Mouse (Mus musculus) heart, embryonic 12.5 days (tissue): ENCODE measurements around the gene Amt. TPM values are rescaled to one million over a fixed set of nuclear protein-coding genes. Genes with fewer than 3 reads are reported as not detected.
"Not testable (repeated sequence)": the region's sequence is repeated elsewhere in the genome, so short reads cannot be mapped to it uniquely, and the experiment has no call there.

Source experiments
- ATAC-seq: fragments of 200-750 bp; cut with Nextera tagmentation; 2 replicates; pipeline ENCODE4 v1.8.0; 2017; ENCODE audit warnings: moderate TSS enrichment, moderate library complexity; ENCODE audit not compliant: insufficient number of reproducible peaks, low FRiP score
- H3K27ac ChIP-seq: fragments of 300-500 bp; sonication (generic); 2 replicates; pipeline ENCODE4 v1.5.1; 2016; ENCODE audit warnings: mild to moderate bottlenecking, moderate library complexity; ENCODE audit not compliant: poor library complexity, severe bottlenecking
- H3K27me3 ChIP-seq: fragments of 300-500 bp; sonication (generic); replicated peaks from 2 replicates; pipeline ENCODE4 v1.6.1; 2016; ENCODE audit warnings: mild to moderate bottlenecking, moderate library complexity
- H3K36me3 ChIP-seq: fragments of 300-500 bp; sonication (generic); 2 replicates; pipeline ENCODE4 v1.6.1; 2016; ENCODE audit warnings: mild to moderate bottlenecking, moderate library complexity
- H3K4me1 ChIP-seq: fragments of 300-500 bp; sonication (generic); replicated peaks from 2 replicates; pipeline ENCODE4 v1.6.1; 2016; ENCODE audit warnings: mild to moderate bottlenecking
- H3K4me2 ChIP-seq: fragments of 300-500 bp; sonication (generic); 2 replicates; pipeline ENCODE4 v1.6.1; 2016; ENCODE audit warnings: mild to moderate bottlenecking, moderate library complexity
- H3K4me3 ChIP-seq: fragments of 300-500 bp; sonication (generic); 2 replicates; pipeline ENCODE4 v1.5.1; 2016; ENCODE audit warnings: mild to moderate bottlenecking
- H3K9ac ChIP-seq: fragments of 300-500 bp; sonication (generic); 2 replicates; pipeline ENCODE4 v1.6.1; 2016; ENCODE audit warnings: mild to moderate bottlenecking, moderate library complexity
- H3K9me3 ChIP-seq: fragments of 300-500 bp; sonication (generic); replicated peaks from 2 replicates; pipeline ENCODE4 v1.6.1; 2016; ENCODE audit warnings: mild to moderate bottlenecking, moderate library complexity
- WGBS: fragments of 180-500 bp; shearing (Covaris S2); methylation state at CpG from one replicate; pipeline ENCODE4 v1.1.7; 2016; 5-methylcytosine and 5-hydroxymethylcytosine counted together
- polyA plus RNA-seq: library from polyadenylated mRNA; unstranded; fragments of >200 nt; fragmentation: Nextera tagmentation; extraction: Ambion mirVana; gene quantifications from 2 replicates; pipeline ENCODE4 v1.2.1, GENCODE M21; 2016

Amt gene
- polyA plus RNA-seq, 1 experiment from 2014 or later, result 13.3 TPM

GRCm38 (mm10) chr9:108284410-108284809, 12.2 kb upstream of the Amt start:
- H3K4me3 ChIP-seq, result no peak overlapping the region
- H3K36me3 ChIP-seq, result no peaks in the 10 kb centered on the region
- peak; percentile 58; the same call in 1 of the 2 replicates for ATAC-seq
- H3K27me3 ChIP-seq, result no peaks in the 10 kb centered on the region
- WGBS, result 8% methylated on average over 6 of the region's 6 CpGs
- peaks cover 8% of the 10 kb centered on the region for H3K4me1 ChIP-seq
- no peak overlapping the region for H3K27ac ChIP-seq
- H3K4me2 ChIP-seq, result no peak overlapping the region
- no peak overlapping the region for H3K9ac ChIP-seq
- no peaks in the 10 kb centered on the region for H3K9me3 ChIP-seq

- WGBS, result 86% methylated on average over 5 of the region's 6 CpGs
- not testable (repeated sequence) for H3K9ac ChIP-seq, ATAC-seq, H3K27me3 ChIP-seq, H3K27ac ChIP-seq, H3K4me2 ChIP-seq, H3K4me3 ChIP-seq, H3K9me3 ChIP-seq, H3K4me1 ChIP-seq, H3K36me3 ChIP-seq
Measured at GRCm38 (mm10) chr9:108287526-108288238, 9.0 kb upstream of the Amt start.

DNA sequence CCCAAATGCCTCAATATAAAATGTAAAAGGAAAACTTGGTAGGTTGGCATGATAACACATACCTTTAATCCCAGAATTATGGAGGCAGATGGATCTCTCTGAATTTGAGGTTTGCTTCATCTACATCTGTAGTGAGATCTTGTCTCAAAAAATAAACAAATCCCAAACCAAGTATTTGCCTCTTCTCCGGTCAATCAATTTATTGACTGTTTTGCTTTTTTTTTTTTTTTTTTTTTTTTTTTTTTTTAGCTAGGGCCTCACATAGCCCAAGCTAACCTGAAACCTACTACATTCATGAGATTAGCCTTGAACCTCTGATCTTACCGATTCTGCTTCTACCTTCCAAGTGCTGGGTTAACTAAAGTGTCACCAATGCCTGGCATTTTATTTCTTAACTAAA, 7.3 kb upstream of the Amt start:
- Histone ChIP-seq H3K36me3 (peaks cover 10% of the 10 kb centered on the region; the same call in 1 of the 2 replicates), H3K4me2 (no peak overlapping the region), H3K27ac (no peak overlapping the region), H3K27me3 (no peaks in the 10 kb centered on the region), H3K9ac (no peak overlapping the region), H3K4me3 (no peak overlapping the region), H3K4me1 (peaks cover 5% of the 10 kb centered on the region), H3K9me3 (no peaks in the 10 kb centered on the region)
- ATAC-seq, result no peak
- 67% methylated on average over 2 of the region's 2 CpGs for WGBS

- 1% methylated on average over 32 of the region's 32 CpGs for WGBS
Measured at GRCm38 (mm10) chr9:108290016-108290750, 6.5 kb upstream of the Amt start, which contains the start of gene Nicn1. Gene Nicn1 (plus strand): TSS chr9:108290429.

GRCm38 (mm10) chr9:108290773-108291172, 5.9 kb upstream of the Amt start:
- Histone ChIP-seq H3K9me3 (no peaks in the 10 kb centered on the region), H3K4me1 (peaks cover 6% of the 10 kb centered on the region), H3K9ac (peak overlapping the region; percentile 75), H3K36me3 (peaks cover 23% of the 10 kb centered on the region), H3K4me3 (peak overlapping the region; percentile 68), H3K4me2 (peak overlapping the region; percentile 83), H3K27me3 (no peaks in the 10 kb centered on the region), H3K27ac (0 out of 2 replicates have a peak overlapping the region, but pooled peaks have one; percentile 8)
- no peak for ATAC-seq
- 46% methylated on average over 6 of the region's 6 CpGs for whole genome bisulfite sequencing

More at GRCm38 (mm10) chr9:108290016-108290750, 6.5 kb upstream of the Amt start, which contains the start of gene Nicn1:
- H3K4me3 ChIP-seq, result peak within 1 kb of the TSS; percentile 68
- H3K9ac ChIP-seq, result peak within 1 kb of the TSS; percentile 75
- ATAC-seq, result peak; percentile 98
- peak within 1 kb of the TSS; percentile 83 for H3K4me2 ChIP-seq
- H3K4me1 ChIP-seq, result peaks cover 5% of the 10 kb centered on the region
- H3K27ac ChIP-seq, result peak within 1 kb of the TSS; percentile 71
- H3K36me3 ChIP-seq, result peaks cover 17% of the 10 kb centered on the region
- H3K27me3 ChIP-seq, result no peaks in the 10 kb centered on the region
- H3K9me3 ChIP-seq, result no peaks in the 10 kb centered on the region

GRCm38 (mm10) chr9:108301853-108302252, 5.2 kb downstream of the Amt start:
- WGBS, result 74% methylated on average over 3 of the region's 3 CpGs
- Histone ChIP-seq H3K9ac (no peak overlapping the region), H3K4me3 (no peak overlapping the region), H3K27ac (no peak overlapping the region), H3K4me2 (no peak overlapping the region), H3K9me3 (no peaks in the 10 kb centered on the region), H3K36me3 (peaks cover 42% of the 10 kb centered on the region), H3K4me1 (peaks cover 22% of the 10 kb centered on the region), H3K27me3 (no peaks in the 10 kb centered on the region)
- ATAC-seq, result no peak

DNA sequence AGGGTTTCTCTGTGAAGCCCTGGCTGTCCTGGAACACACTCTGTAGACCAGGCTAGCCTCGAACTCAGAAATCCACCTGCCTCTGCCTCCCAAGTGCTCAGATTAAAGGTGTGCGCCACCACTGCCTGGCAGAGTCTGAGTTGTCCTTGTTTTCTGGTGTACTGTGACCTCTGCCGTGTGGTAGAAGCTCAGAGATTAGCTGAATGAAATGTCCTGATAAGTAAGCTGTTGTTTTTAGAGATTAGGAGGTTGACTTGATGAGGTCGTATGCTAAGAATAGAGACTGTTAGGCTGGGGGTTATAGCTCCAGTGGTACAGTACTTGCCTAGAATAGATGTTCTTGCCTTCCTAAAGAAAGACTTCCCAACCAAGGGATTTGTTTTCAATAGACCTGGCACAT, 8.1 kb downstream of the Amt start:
- ATAC-seq, result no peak
- WGBS, result 25% methylated on average over 4 of the region's 4 CpGs
- Histone ChIP-seq H3K27me3 (no peaks in the 10 kb centered on the region), H3K9me3 (no peaks in the 10 kb centered on the region), H3K27ac (peak overlapping the region; percentile 100), H3K4me2 (peak overlapping the region; percentile 81), H3K36me3 (peaks cover 37% of the 10 kb centered on the region), H3K9ac (peak overlapping the region; percentile 75), H3K4me1 (peaks cover 26% of the 10 kb centered on the region), H3K4me3 (peak overlapping the region; percentile 82)

- H3K4me2 ChIP-seq, result peak overlapping the region; percentile 81
- no peaks in the 10 kb centered on the region for H3K9me3 ChIP-seq
- peak overlapping the region; percentile 82 for H3K4me3 ChIP-seq
- peak overlapping the region; percentile 75 for H3K9ac ChIP-seq
- ATAC-seq, result no peak
- H3K36me3 ChIP-seq, result peaks cover 37% of the 10 kb centered on the region
- peaks cover 30% of the 10 kb centered on the region for H3K4me1 ChIP-seq
- no peaks in the 10 kb centered on the region for H3K27me3 ChIP-seq
- H3K27ac ChIP-seq, result peak overlapping the region; percentile 100
- 0% methylated on average over 1 of the region's 1 CpGs for WGBS
Measured at GRCm38 (mm10) chr9:108305170-108305569, 8.5 kb downstream of the Amt start.

DNA sequence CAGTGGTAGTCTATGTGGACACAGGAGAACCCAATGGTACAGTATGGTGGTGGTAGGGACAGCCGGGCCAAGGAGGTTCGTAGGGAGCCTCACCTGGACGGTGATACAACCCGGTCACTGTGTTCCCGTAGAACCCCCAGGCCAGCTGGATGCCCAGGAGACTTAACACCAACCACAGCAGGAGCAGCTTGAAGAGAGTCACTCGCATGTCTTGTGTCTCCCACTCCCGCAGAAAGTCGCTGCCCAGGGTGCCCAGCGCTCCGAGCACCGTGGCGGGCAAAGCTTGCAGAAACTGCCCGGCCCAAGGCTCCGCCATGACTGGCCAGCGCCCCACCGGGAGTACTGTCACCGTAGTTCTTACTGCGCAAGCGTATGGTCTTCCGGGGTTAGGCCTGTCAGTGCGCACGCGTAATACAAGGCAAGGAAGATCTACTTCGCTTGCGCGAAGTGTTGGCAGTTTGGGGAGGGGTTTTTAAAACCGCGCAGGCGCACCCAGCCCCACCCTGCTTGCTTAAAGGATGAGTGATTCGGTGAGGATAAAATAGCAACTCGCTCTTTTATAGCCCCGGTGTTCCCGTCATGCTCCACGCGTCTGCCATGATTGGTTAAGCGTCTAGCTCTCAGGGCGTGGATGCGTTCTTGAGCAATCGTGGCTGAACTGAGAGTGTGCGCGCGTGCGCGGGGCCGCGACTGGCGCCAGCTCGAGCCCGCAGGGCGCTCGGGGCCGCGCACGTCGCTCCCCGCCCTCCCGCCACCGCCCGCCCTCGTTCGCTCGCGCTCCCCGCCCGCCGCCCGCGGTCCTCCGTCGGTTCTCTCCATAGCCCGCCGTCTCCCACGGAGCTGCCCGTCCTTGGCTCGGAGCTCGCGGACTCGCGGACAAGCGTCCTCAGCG, 9.2 kb downstream of the Amt start, which contains the start of the genes Rhoa and Tcta:
Rhoa (plus strand) TSS at position 501 of the 892 bp plus-strand sequence.
Tcta (minus strand) TSS at position 532 of the 892 bp plus-strand sequence.
- under 1% methylated on average over 74 of the region's 81 CpGs for WGBS
- H3K9me3 ChIP-seq, result no peaks in the 10 kb centered on the region
- peak within 1 kb of the TSS; percentile 81 for H3K4me2 ChIP-seq
- H3K4me1 ChIP-seq, result peaks cover 34% of the 10 kb centered on the region
- H3K27me3 ChIP-seq, result no peaks in the 10 kb centered on the region
- H3K9ac ChIP-seq, result peak within 1 kb of the TSS; percentile 97
- H3K4me3 ChIP-seq, result peak within 1 kb of the TSS; percentile 82
- peaks cover 31% of the 10 kb centered on the region for H3K36me3 ChIP-seq
- ATAC-seq, result peak; percentile 95
- H3K27ac ChIP-seq, result peak within 1 kb of the TSS; percentile 100

- under 1% methylated on average over 51 of the region's 51 CpGs for WGBS
- Histone ChIP-seq H3K4me3 (peak overlapping the region; percentile 82), H3K4me1 (peaks cover 39% of the 10 kb centered on the region), H3K9me3 (no peaks in the 10 kb centered on the region), H3K27me3 (no peaks in the 10 kb centered on the region), H3K4me2 (peak overlapping the region; percentile 42), H3K36me3 (peaks cover 26% of the 10 kb centered on the region), H3K9ac (peak overlapping the region; percentile 97), H3K27ac (peak overlapping the region; percentile 100)
- peak; percentile 86 for ATAC-seq
Measured at GRCm38 (mm10) chr9:108306571-108306980, 9.9 kb downstream of the Amt start.
